Mouse (Mus musculus): ENCODE data around the gene Srcap.
A peak's percentile ranks its signal among the peaks of the same experiment; 100 is the strongest.
"Not testable (repeated sequence)": the region's sequence is repeated elsewhere in the genome, so short reads cannot be mapped to it uniquely, and the experiment has no call there.

The Srcap gene

GRCm38 (mm10) chr7:127491846-127492245 lies 19.9 kb upstream of the Srcap start:
- DNase-seq = no peak

DNA sequence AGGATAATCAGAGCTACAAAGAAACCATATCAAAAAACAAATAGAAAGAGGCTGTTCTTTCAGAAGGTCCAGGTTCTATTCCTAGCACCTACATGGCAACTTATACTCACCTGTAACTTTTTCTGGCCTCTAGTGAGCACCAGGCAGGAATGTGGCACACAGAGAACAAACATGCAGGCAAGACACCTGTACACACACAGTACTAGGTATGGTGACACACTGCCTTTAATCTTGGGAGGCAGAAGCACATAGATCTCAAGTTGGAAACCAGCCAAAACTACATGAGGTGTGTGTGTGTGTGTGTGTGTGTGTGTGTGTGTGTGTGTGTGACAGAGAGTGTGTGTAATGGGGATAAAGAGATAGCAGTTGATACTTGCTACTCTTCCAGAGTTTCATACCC lies 17.1 kb upstream of the Srcap start:
- DNase-seq = no peak

DNA sequence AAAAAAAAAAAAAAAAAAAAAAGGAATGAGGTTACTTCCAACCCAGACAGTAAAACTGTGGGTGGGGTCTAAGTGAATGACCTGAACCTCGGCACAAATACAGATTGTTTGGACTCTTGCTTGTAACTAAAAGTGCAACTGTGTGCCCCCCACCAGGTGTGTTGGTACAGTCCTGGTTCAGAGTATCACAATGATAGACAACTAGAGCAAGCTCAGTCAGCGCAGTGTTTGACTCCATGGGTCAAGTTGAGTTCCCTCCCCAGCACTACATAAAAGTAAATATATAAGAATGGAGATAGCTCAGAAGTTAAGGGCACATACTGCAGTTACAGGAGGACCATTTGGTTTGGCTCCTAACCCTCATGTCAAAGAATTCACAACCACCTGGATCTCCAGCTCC lies 14.4 kb upstream of the Srcap start:
- no peak for DNase-seq

DNA sequence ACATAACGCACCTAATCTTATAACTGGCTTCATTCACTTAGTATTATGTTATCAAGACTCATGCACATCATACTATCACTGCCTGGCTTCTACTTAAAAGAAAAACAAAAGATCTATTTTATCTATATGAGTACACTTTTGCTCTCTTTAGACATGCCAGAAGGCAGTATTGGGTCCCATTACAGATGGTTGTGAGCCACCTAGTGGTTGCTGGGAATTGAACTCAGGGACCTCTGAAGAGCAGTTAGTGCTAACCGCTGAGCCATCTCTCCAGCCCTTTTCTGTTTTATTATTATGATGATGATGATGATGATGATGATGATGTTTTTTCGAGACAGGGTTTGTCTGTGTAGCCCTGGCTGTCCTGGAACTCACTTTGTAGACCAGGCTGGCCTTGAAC lies 13.4 kb upstream of the Srcap start:
- DNase-seq = peak; percentile 57

DNA sequence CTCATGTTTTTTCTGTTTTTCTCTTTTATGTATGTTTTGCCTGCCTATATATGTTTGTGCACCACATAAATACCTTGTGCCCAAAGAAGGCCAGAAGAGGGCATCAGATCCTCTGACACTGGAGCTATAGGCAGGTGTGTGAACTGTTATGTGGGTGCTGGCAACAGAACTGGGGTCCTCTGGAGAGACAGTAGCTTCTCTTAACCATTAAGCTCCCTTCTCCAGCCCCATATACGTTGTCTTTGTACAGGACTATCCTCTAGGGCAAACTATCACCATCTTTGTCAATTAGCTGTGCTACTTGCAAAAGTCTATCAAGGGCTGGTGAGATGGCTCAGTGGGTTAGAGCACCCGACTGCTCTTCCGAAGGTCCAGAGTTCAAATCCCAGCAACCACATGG lies 3.5 kb upstream of the Srcap start:
- DNase-seq = no peak

DNA sequence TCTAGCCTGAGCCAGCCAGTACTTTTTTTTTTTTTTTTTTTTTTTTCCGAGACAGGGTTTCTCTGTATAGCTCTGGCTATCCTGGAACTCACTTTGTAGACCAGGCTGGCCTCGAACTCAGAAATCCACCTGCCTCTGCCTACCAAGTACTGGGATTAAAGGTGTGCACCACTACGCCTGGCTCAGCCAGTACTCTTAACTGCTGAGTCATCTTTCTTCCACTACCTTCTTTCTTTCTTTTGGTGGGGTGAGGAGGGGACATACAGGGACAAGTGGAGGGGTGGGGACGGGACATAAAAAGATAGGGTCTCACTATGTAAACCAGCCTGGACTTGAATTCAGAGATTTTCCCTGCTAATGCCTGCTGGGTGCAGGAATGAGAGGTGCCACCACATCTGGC lies 2.0 kb upstream of the Srcap start:
- DNase-seq = not testable (repeated sequence)

GRCm38 (mm10) chr7:127511241-127511640 lies 542 bp upstream of the Srcap start:
- DNase-seq = no peak

DNA sequence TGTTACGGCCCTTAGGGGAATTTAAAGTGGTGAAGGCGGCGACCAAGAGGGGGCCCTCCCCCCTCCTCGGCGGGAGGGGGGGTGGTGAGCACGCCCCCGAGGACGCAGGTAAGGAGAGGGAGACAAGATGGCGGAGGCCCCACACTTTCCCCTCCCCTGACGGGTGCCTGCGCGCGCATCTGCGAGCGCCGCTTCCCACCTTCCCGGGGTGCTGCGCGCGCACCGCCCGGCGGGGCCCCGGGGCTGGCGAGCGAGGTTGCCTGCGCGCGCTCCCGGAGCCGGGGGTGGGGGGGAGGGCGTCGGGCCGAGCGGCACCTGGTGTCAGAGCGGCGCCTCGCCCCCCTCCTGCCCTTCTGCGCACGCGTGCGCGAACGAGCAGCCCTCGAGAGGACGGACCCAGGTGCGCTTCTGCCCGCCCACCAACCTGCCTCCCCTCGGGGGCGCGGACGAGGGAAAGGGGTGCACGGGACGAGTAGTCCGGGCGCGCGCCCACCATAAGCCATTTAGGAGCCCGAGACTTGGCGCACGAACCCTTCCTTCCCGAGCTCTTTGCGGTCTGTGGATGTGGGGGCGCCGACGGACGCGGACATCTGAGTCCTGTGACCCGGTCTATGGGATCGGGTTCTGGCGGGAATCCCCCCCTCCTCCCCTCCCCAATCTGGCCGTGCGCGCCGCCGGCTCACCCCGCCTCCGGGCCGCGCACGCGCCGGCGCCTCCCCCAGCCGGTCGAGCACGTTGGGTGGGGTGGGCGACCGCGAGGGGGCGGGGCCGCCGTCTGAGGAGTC lies 640 bp downstream of the Srcap start:
- peak; percentile 90 for DNase-seq

DNA sequence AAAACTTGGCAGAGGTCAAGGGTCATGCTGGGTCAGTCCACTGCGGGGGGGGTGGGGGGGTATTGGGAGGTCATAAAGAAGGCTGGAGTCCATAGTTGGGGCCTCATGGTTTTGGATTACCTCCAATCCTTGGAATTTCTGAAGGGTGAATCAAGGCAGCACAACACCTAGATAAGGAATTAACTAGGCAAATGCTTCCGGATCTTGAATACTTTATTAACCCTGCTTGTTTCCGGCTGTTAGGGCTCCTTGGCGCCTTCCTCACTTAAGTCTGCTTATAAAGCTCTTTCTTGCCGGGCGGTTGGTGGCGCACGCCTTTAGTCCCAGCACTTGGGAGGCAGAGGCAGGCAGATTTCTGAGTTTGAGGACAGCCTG lies 1.2 kb downstream of the Srcap start:
- DNase-seq = peak; percentile 22

DNA sequence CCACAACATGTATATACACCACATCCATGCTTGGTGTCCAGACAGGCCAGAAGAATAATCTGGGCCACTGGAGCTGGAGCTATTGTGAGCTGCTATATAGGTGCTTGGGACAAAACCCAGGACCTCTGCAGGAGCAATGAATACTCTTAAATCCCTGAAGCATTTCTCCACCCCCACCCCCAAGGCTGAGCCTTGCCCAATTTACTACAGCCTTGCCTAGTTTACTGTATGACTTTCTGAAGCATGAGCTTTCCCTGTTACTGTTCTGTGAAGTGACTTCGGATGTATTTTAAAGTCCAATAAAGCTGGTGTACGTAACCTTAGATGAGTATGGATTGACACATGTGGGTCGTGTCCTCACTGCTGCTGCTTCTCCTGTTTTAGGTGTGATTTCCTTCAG lies 2.0 kb downstream of the Srcap start:
- DNase-seq = no peak

GRCm38 (mm10) chr7:127515846-127516245 lies 4.1 kb downstream of the Srcap start:
- no peak for DNase-seq

DNA sequence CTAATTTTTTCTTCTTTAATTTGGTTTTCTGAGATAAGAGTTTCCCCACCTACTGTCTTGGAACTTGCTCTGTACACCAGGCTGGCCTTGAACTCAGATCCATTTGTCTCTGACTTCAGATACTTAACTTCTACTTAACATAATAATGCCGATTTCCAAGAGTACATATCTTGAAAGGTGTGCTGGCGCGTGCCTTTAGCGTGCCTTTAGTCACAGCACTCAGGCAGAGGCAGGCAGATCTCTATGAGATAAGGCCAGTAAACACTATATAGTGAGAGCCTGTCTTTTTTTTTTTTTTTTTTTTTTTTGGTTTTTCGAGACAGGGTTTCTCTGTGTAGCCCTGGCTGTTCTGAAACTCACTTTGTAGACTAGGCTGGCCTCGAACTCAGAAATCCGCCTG lies 4.6 kb downstream of the Srcap start:
- no peak for DNase-seq

GRCm38 (mm10) chr7:127519284-127519683 lies 7.5 kb downstream of the Srcap start, which contains the start of gene Gm42715:
Gene Gm42715, plus strand, starts transcription at chr7:127519584.
- DNase-seq = no peak

GRCm38 (mm10) chr7:127541671-127542070 lies 29.9 kb downstream of the Srcap start:
- DNase-seq = no peak

DNA sequence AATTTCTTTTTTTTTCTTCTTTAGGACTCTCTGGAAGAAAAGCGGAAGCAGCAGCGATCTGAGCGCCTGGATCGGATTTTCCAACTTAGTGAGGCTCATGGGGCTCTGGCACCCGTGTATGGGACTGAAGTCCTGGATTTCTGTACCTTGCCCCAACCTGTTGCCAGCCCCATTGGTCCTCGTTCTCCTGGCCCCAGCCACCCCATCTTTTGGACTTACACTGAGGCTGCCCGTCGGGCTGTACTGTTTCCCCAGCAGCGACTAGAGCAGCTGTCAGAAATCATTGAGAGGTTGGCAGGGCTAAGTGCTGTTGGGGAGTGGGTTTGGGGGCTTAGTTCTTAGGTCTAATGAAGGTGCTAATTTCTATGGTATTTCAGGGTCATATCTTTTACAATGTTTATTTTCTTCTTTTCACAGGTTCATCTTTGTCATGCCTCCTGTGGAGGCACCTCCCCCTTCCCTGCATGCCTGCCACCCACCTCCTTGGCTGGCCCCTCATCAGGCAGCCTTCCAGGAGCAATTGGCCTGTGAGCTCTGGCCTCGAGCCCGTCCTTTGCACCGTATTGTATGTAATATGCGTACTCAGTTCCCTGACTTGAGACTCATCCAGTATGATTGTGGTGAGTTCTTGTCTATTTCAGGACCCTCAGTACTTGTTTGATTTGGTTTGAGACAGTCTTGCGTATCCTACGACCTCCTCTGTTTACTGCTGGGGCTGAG lies 37.5 kb downstream of the Srcap start:
- DNase-seq = no peak

GRCm38 (mm10) chr7:127551558-127551957 lies 39.8 kb downstream of the Srcap start:
- no peak for DNase-seq

DNA sequence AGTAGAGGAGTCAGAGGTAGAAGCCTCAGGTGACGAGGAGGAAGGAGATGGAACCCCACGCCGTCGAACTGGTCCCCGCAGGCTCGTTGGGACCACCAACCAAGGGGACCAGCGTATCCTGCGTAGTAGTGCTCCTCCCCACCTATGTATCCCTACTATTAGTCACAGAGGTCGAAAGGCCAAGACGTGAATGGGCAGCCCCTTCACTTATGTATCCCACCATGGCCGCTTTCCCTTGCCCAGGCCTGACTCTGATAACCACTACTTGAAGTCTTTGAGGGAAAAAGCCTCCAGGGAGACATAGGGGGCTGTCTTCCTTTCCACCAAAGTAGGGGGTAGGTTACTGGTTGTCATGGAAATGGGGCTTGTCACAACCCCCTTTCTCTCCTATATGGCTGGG lies 48.8 kb downstream of the Srcap start:
- no peak for DNase-seq

GRCm38 (mm10) chr7:127561340-127561858 lies 49.6 kb downstream of the Srcap start, which contains the start of gene Tmem265:
Gene Tmem265, plus strand, starts transcription at chr7:127561390.
- DNase-seq = peak; percentile 14

DNA sequence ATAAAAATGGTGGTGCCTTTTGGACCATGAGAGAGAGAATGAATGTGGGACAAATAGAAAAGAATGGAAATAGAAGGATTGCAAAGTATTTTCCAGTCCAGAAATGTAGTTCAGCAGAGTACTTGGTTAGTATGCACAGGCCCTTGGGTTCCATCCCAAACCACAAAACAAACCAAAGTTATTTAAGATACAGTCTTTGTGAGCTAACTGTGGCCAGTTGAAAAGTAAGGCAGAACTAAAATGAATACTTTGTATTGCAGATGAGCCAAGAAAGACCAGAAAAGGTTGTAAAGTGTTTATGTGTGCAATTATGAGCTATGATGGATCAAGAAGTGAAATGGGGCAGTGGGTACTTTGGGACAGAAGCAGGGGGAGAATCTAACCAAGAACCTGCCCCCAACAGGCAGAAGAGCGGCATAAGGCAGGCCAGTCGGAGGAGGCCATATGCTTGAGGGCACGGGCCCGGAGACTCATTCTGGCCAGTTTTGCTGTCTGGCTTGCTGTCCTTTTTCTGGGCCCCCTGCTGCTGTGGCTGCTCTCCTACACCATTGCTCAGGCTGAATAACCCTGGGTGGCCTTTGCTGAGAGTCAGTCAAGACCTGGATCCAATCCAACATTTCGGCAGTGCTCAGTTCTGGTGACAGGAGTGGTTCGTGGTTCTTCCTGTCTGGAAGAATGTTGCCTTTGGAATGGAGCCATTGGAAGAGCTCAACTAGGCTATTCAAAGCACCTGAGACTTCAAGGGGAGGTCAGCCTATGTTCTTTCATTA lies 52.8 kb downstream of the Srcap start:
- DNase-seq = peak; percentile 16

DNA sequence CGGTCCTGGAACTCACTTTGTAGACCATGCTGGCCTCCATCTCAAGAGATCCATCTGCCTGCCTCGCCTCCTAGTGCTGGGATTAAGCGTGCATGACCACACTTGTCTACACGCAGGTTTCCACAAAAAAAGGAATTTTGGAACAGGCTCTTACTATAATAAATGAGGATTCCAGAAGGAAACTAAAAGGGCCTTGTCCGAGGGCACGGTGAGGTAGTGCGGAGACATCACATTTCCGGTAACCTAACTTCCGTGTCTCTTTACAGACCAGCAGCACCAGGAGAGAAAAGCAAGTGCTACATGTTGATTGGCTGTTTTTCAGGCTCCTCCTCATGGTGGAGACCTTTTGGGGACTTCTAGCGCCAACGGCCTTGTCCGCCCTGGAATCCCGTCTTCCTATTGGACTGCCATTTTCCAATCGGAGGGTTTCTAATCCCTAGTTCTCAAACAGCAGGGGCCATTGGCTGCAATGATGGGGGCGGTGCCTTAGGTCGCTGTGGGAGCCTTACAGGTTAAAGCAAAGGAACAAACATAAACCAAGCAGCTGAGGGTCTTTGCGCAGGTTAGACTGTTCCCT lies 61.2 kb downstream of the Srcap start, which contains the start of gene Phkg2:
Gene Phkg2 (plus strand): TSS at position 446 of the 577 bp plus-strand sequence.
- peak; percentile 89 for DNase-seq

DNA sequence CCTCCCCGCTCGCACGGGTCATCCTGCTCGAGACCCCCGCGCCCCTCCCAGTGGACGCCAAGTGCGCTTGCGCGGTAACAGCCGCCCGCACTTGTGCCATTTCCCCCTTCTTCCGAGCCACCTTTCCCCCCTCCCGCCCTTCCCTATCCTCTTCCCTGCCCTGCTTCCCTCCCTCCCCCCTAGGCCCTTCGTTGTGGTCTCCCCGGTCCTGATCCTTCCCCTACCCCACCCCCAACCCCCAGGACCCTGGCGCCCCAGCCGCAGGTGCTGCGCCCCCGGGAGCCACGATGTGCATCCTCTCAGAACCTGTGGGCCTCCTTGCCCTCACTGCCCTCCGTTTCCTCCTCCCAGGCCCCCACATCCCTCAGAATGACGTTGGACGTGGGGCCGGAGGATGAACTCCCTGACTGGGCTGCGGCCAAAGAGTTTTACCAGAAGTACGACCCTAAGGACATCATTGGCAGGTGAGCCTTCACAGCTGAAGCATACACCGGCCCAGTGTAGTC lies 61.8 kb downstream of the Srcap start:
- DNase-seq = no peak

- no peak for DNase-seq
Measured at GRCm38 (mm10) chr7:127574115-127574514, 62.3 kb downstream of the Srcap start.

DNA sequence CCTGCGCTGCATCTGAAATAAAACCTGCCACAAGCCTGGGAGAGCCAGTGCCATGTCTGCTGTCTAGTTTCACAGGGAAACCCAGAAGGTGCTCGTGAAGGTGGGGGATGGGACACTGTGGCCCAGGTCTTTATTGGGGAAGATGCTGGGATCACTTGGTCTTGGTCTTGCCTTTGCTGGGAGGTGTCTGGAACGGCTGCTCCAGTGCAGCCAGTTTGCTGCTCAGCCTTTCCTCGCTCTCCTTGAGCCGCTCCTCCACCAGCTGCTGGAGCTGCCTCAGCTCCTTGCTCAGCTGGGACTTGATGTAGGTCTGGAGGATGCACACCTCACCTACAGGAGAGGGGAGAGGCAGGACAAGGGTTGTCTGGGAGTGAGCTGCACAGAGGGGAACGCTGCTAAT lies 71.5 kb downstream of the Srcap start:
- DNase-seq = no peak
